8 mouse cellular contexts compared by ENCODE assay signal in the genomic region with DNA sequence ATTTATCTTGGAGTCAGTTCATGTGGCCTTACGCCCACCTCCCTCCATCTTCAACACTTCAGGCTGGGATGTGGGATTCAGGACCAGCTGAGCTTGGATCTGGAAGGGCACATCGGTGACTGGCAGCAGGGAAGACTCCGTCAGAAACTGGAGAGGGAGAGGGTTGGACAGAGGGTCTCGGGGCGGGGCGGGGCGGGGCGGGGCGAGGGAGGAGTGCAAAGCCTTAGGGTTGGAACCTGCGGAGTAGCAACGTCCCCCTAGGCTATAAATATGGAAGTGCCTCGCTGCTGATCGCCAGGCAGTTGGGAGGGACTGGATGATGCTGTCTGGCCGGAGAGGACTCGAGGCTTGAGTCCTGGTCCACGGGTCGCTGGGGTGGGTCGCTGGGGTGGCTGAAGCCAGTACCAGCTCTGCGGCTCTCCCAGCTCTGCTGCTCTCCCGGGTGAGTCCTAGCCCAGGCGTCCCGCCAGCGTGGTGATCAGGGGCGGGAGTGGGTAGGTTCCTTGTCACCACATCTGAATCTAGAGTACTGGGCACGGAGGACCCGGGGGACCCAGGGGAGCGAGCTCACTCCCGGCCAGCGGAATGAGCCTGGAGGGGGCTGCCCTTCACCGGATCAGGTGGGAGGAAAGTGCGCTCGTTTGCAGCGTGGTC. TPM values are rescaled to one million over a fixed set of nuclear protein-coding genes. Genes with fewer than 3 reads are reported as not detected.
A peak's percentile ranks its signal among the peaks of the same experiment; 100 is the strongest.
DNase-seq lines count a peak whose midpoint lies in the region; ATAC-seq and TF ChIP-seq lines count a peak whose summit lies in the region.

Agtr1a (plus strand) TSS at position 294 of the 654 bp plus-strand sequence.

- peaks cover 3% of the 10 kb centered on the region; the same call in 1 of the 2 replicates for H3K27me3 ChIP-seq in forebrain, embryonic 15.5 days
- no peaks in the 10 kb centered on the region for H3K27me3 ChIP-seq in midbrain, embryonic 11.5 days (ENCODE audit: control insufficient read depth, insufficient read depth, low read length)

- peak within 1 kb of the TSS; percentile 94 for H3K4me2 ChIP-seq in forebrain, embryonic 15.5 days (replicated peaks)
- peak within 1 kb of the TSS; percentile 94 for H3K4me2 ChIP-seq in midbrain, embryonic 11.5 days

- H3K27ac ChIP-seq in ES-E14 (ENCODE audit: insufficient read depth, low read depth, low read length, poor library complexity, severe bottlenecking), result no peak within 1 kb of the TSS
- H3K27ac ChIP-seq in forebrain, embryonic 15.5 days (replicated peaks), result no peak within 1 kb of the TSS
- H3K27ac ChIP-seq in midbrain, embryonic 11.5 days (ENCODE audit: low read depth, low read length), result no peak within 1 kb of the TSS

- 1% methylated on average over 33 of the region's 33 CpGs for WGBS in forebrain, embryonic 15.5 days
- 1% methylated on average over 33 of the region's 33 CpGs for WGBS in midbrain, embryonic 11.5 days

- ATAC-seq in forebrain, embryonic 15.5 days (replicated peaks), result peak; percentile 95
- ATAC-seq in midbrain, embryonic 11.5 days (ENCODE audit: low FRiP score), result peak; percentile 97

- H3K36me3 ChIP-seq in ES-E14 (ENCODE audit: control insufficient read depth, insufficient read depth, low read length, poor library complexity, severe bottlenecking), result no peaks in the 10 kb centered on the region
- no peaks in the 10 kb centered on the region for H3K36me3 ChIP-seq in forebrain, embryonic 15.5 days
- no peaks in the 10 kb centered on the region for H3K36me3 ChIP-seq in midbrain, embryonic 11.5 days (ENCODE audit: control insufficient read depth, insufficient read depth, low read length)

- intact Hi-C loops in heart, postnatal 25 days (cut with DNase I), result no loop called here
- intact Hi-C loops in left cerebral cortex, postnatal 4 days (cut with DNase I), result no loop called here

- H3K4me3 ChIP-seq in ES-E14 (ENCODE audit: insufficient read depth in 1 of 2, low read depth in 1 of 2, low read length in 2 of 2, poor library complexity in 1 of 2, severe bottlenecking in 1 of 2), result peak within 1 kb of the TSS; percentile 57 to 85
- peak within 1 kb of the TSS; percentile 55 for H3K4me3 ChIP-seq in forebrain, embryonic 15.5 days
- peak within 1 kb of the TSS; percentile 54 for H3K4me3 ChIP-seq in midbrain, embryonic 11.5 days (ENCODE audit: low read depth, low read length)

- peak within 1 kb of the TSS; percentile 11 for H3K9ac ChIP-seq in ES-E14 (ENCODE audit: insufficient read depth, low read depth, low read length, poor library complexity, severe bottlenecking)
- H3K9ac ChIP-seq in forebrain, embryonic 15.5 days (replicated peaks), result peak within 1 kb of the TSS; percentile 56
- peak within 1 kb of the TSS; percentile 63 for H3K9ac ChIP-seq in midbrain, embryonic 11.5 days (ENCODE audit: low read length)

- DNase-seq in ES-E14 (ENCODE audit: low read depth, low spot score), result peak; percentile 43
- peak; percentile 85 for DNase-seq in adrenal gland, postnatal 14 days
- peak; percentile 33 for DNase-seq in heart, postnatal 25 days (ENCODE audit: low spot score)
- DNase-seq in left cerebral cortex, postnatal 4 days, result peak; percentile 59
- DNase-seq in midbrain, embryonic 11.5 days (ENCODE audit: low spot score, missing footprints), result peak; percentile 93
- DNase-seq in spleen, postnatal 10 days (ENCODE audit: low spot score in 2 of 2), result peak; percentile 55 to 66
- DNase-seq in layer of hippocampus, adult 11-12 months (ENCODE audit: low spot score), result no peak

- H3K9me3 ChIP-seq in ES-E14 (ENCODE audit: control insufficient read depth, insufficient read depth, low read depth, low read length), result no peaks in the 10 kb centered on the region
- H3K9me3 ChIP-seq in forebrain, embryonic 15.5 days, result no peaks in the 10 kb centered on the region
- no peaks in the 10 kb centered on the region for H3K9me3 ChIP-seq in midbrain, embryonic 11.5 days (ENCODE audit: control insufficient read depth, low read length)

- in situ Hi-C loops in ES-E14 (cut with MboI; ENCODE audit: low sequenced_read_pairs in 2 of 2, unreplicated experiment in 2 of 2), result no loop called here

- H3K4me1 ChIP-seq in ES-E14 (ENCODE audit: control insufficient read depth in 2 of 2, insufficient read depth in 2 of 2, low read length in 2 of 2, poor library complexity in 1 of 2), result no peaks in the 10 kb centered on the region
- H3K4me1 ChIP-seq in forebrain, embryonic 15.5 days, result peaks cover 8% of the 10 kb centered on the region
- no peaks in the 10 kb centered on the region for H3K4me1 ChIP-seq in midbrain, embryonic 11.5 days (ENCODE audit: control insufficient read depth, insufficient read depth, low read length)

TF ChIP-seq in ES-E14, 5 proteins besides CTCF, POLR2A, EP300 and RAD21:
- TF ChIP-seq ZC3H11A (IDR thresholded peaks at IDR 0.05; ENCODE audit: borderline replicate concordance, low read depth, low read length) (no peak), MAFK (IDR thresholded peaks at IDR 0.05; ENCODE audit: insufficient read depth, low read depth, low read length) (no peak), ZNF384 (IDR thresholded peaks at IDR 0.05; ENCODE audit: low read depth, low read length) (no peak), HCFC1 (IDR thresholded peaks at IDR 0.05; ENCODE audit: borderline replicate concordance, insufficient read depth, low read length) (no peak), CHD2 (IDR thresholded peaks at IDR 0.05; ENCODE audit: low read depth, low read length) (no peak)

RNA-seq across cellular contexts. Expression of gene Agtr1a, which starts in this region (rescaled TPM):
- 0.45 and 0.53 TPM in 2 replicates for total RNA-seq in ES-E14 (2012; rRNA removed)
- 209 and 258 TPM in 2 replicates for total RNA-seq in adrenal gland, postnatal 14 days (2021)
- 0.69 and 0.91 TPM in 2 replicates for polyA plus RNA-seq in forebrain, embryonic 15.5 days (2015; fragmentation: Nextera tagmentation; extraction: Ambion mirVana)
- total RNA-seq in heart, postnatal 25 days (2021), result 10 to 100 TPM; 43.4 to 44.6 TPM
- 1 to 10 TPM; 1.8 to 2.0 TPM for total RNA-seq in left cerebral cortex, postnatal 4 days (2021)
- 1.3 and 1.7 TPM in 2 replicates for polyA plus RNA-seq in midbrain, embryonic 11.5 days (2014; fragmentation: Nextera tagmentation; extraction: Ambion mirVana)

Comparison
In these comparisons a context has a peak if more than half of its experiments do, and no peak if none do; other contexts are left out.
1. RNA of gene Agtr1a (total RNA-seq): 209 to 258 TPM in adrenal gland, postnatal 14 days and 43.4 to 44.6 TPM in heart, postnatal 25 days; 1.8 to 2.0 TPM in left cerebral cortex, postnatal 4 days and 0.45 to 0.53 TPM in ES-E14; every median in the first group is over 10 times any median in the second.
2. Peak in DNase-seq, H3K4me3 ChIP-seq and H3K9ac ChIP-seq in ES-E14; RNA of the gene not detected or under 1 TPM.
3. Peak in ATAC-seq, H3K4me3 ChIP-seq, H3K9ac ChIP-seq and H3K4me2 ChIP-seq in forebrain, embryonic 15.5 days; RNA of the gene not detected or under 1 TPM.
4. H3K9ac ChIP-seq: peak in every context shown above with its lines; median percentile 63 in midbrain, embryonic 11.5 days; 56 in forebrain, embryonic 15.5 days; 11 in ES-E14.
5. Peak in every context shown above with its lines, with median percentiles within 50 percentile points of each other: H3K4me3 ChIP-seq.